Mouse (Mus musculus) neural tube, embryonic 13.5 days (tissue): ENCODE data around the gene Arl2bp. TPM values are rescaled to one million over a fixed set of nuclear protein-coding genes. Genes with fewer than 3 reads are reported as not detected.
A peak's percentile ranks its signal among the peaks of the same experiment; 100 is the strongest.

Experiments used
- ATAC-seq: fragments of 200-750 bp; cut with Nextera tagmentation; 2 replicates; pipeline ENCODE4 v1.8.0; 2017; ENCODE audit warnings: low read depth, mild to moderate bottlenecking, moderate TSS enrichment, moderate library complexity
- H3K27ac ChIP-seq: fragments of 300-500 bp; sonication (generic); replicated peaks from 2 replicates; pipeline ENCODE4 v1.5.1; 2015; ENCODE audit warnings: moderate library complexity, mild to moderate bottlenecking, inconsistent platforms
- H3K27me3 ChIP-seq: fragments of 300-500 bp; sonication (generic); 2 replicates; pipeline ENCODE4 v1.6.1; 2015; ENCODE audit warnings: mild to moderate bottlenecking, inconsistent platforms
- H3K36me3 ChIP-seq: fragments of 300-500 bp; sonication (generic); 2 replicates; pipeline ENCODE4 v1.6.1; 2015; ENCODE audit warnings: mild to moderate bottlenecking, inconsistent platforms
- H3K4me1 ChIP-seq: fragments of 300-500 bp; sonication (generic); replicated peaks from 2 replicates; pipeline ENCODE4 v1.6.1; 2015; ENCODE audit warnings: inconsistent platforms
- H3K4me2 ChIP-seq: fragments of 300-500 bp; sonication (generic); 2 replicates; pipeline ENCODE4 v1.6.1; 2015; ENCODE audit warnings: inconsistent platforms, mild to moderate bottlenecking, moderate library complexity
- H3K4me3 ChIP-seq: fragments of 300-500 bp; sonication (generic); 2 replicates; pipeline ENCODE4 v1.5.1; 2015; ENCODE audit warnings: mild to moderate bottlenecking, inconsistent platforms
- H3K9ac ChIP-seq: fragments of 300-500 bp; sonication (generic); 2 replicates; pipeline ENCODE4 v1.6.1; 2015; ENCODE audit warnings: moderate library complexity, mild to moderate bottlenecking, inconsistent platforms
- H3K9me3 ChIP-seq: fragments of 300-500 bp; sonication (generic); 2 replicates; pipeline ENCODE4 v1.6.1; 2016; ENCODE audit warnings: inconsistent platforms
- WGBS: fragments of 180-500 bp; shearing (Covaris S2); methylation state at CpG from one replicate; pipeline ENCODE4 v1.1.7; 2015; 5-methylcytosine and 5-hydroxymethylcytosine counted together
- polyA plus RNA-seq: library from polyadenylated mRNA; unstranded; fragments of >200 nt; fragmentation: Nextera tagmentation; extraction: Ambion mirVana; gene quantifications from 2 replicates; pipeline ENCODE4 v1.2.1, GENCODE M21; 2015

The Arl2bp gene
- polyA plus RNA-seq, 1 experiment from 2014 or later = 224 TPM

- Histone ChIP-seq H3K27ac (no peak overlapping the region), H3K4me3 (no peak overlapping the region), H3K4me1 (0 out of 2 replicates have a peak, but pooled peaks cover 1% of the 10 kb centered on the region), H3K4me2 (no peak overlapping the region), H3K9me3 (no peaks in the 10 kb centered on the region), H3K27me3 (no peaks in the 10 kb centered on the region), H3K9ac (no peak overlapping the region), H3K36me3 (peaks cover 49% of the 10 kb centered on the region)
- 82% methylated on average over 4 of the region's 4 CpGs for WGBS
- ATAC-seq = no peak
These were observed 6.0 kb upstream of the Arl2bp start for GRCm38 (mm10) chr8:94660418-94660817.

- Histone ChIP-seq H3K27me3 (no peaks in the 10 kb centered on the region), H3K36me3 (peaks cover 33% of the 10 kb centered on the region), H3K4me3 (no peak overlapping the region), H3K4me1 (peaks cover 29% of the 10 kb centered on the region), H3K9me3 (no peaks in the 10 kb centered on the region), H3K27ac (no peak overlapping the region), H3K9ac (no peak overlapping the region), H3K4me2 (no peak overlapping the region)
- no peak for ATAC-seq
- WGBS = 90% methylated on average over 2 of the region's 2 CpGs
These were observed 1.7 kb upstream of the Arl2bp start for GRCm38 (mm10) chr8:94664722-94665121.

GRCm38 (mm10) chr8:94674384-94674783 is 8.0 kb downstream of the Arl2bp start:
- Histone ChIP-seq H3K9ac (no peak overlapping the region), H3K9me3 (no peaks in the 10 kb centered on the region), H3K4me3 (no peak overlapping the region), H3K27me3 (no peaks in the 10 kb centered on the region), H3K27ac (no peak overlapping the region), H3K4me1 (peaks cover 13% of the 10 kb centered on the region; the same call in 1 of the 2 replicates), H3K36me3 (peaks cover 58% of the 10 kb centered on the region), H3K4me2 (no peak overlapping the region)
- no peak for ATAC-seq
- 77% methylated on average over 5 of the region's 5 CpGs for WGBS

- Histone ChIP-seq H3K36me3 (peaks cover 45% of the 10 kb centered on the region), H3K4me2 (no peak overlapping the region), H3K27me3 (no peaks in the 10 kb centered on the region), H3K27ac (no peak overlapping the region), H3K4me3 (no peak overlapping the region), H3K9ac (no peak overlapping the region), H3K9me3 (no peaks in the 10 kb centered on the region), H3K4me1 (peaks cover 11% of the 10 kb centered on the region; the same call in 1 of the 2 replicates)
- 77% methylated on average over 6 of the region's 6 CpGs for WGBS
- no peak for ATAC-seq
These were observed 9.5 kb downstream of the Arl2bp start for GRCm38 (mm10) chr8:94675923-94676322.

- no peak for ATAC-seq
- H3K27ac ChIP-seq = peak overlapping the region; percentile 75
- 48% methylated on average over 9 of the region's 9 CpGs for WGBS
These were observed 12.2 kb downstream of the Arl2bp start for GRCm38 (mm10) chr8:94678582-94678981.

GRCm38 (mm10) chr8:94680414-94680813 is 14.0 kb downstream of the Arl2bp start:
- no peaks in the 10 kb centered on the region for H3K9me3 ChIP-seq
- ATAC-seq = no peak
- peaks cover 11% of the 10 kb centered on the region; the same call in 1 of the 2 replicates for H3K4me1 ChIP-seq
- H3K36me3 ChIP-seq = 0 out of 2 replicates have a peak, but pooled peaks cover 4% of the 10 kb centered on the region
- H3K27ac ChIP-seq = no peak overlapping the region
- H3K9ac ChIP-seq = no peak overlapping the region
- no peaks in the 10 kb centered on the region for H3K27me3 ChIP-seq
- no peak overlapping the region for H3K4me2 ChIP-seq
- H3K4me3 ChIP-seq = no peak overlapping the region
- WGBS = 86% methylated on average over 3 of the region's 3 CpGs

More at GRCm38 (mm10) chr8:94678582-94678981, 12.2 kb downstream of the Arl2bp start:
- Histone ChIP-seq H3K9me3 (no peaks in the 10 kb centered on the region), H3K4me3 (no peak overlapping the region), H3K9ac (no peak overlapping the region), H3K4me1 (peaks cover 11% of the 10 kb centered on the region; the same call in 1 of the 2 replicates), H3K27me3 (no peaks in the 10 kb centered on the region), H3K4me2 (no peak overlapping the region), H3K36me3 (peaks cover 19% of the 10 kb centered on the region)

- Histone ChIP-seq H3K27me3 (no peaks in the 10 kb centered on the region), H3K27ac (no peak overlapping the region), H3K9ac (no peak overlapping the region), H3K4me2 (no peak overlapping the region), H3K36me3 (no peaks in the 10 kb centered on the region), H3K4me3 (no peak overlapping the region), H3K4me1 (0 out of 2 replicates have a peak, but pooled peaks cover 7% of the 10 kb centered on the region), H3K9me3 (no peaks in the 10 kb centered on the region)
- 84% methylated on average over 16 of the region's 16 CpGs for whole genome bisulfite sequencing
- no peak for ATAC-seq
These were observed 16.5 kb downstream of the Arl2bp start for GRCm38 (mm10) chr8:94682732-94683524.

GRCm38 (mm10) chr8:94684287-94684686 is 17.9 kb downstream of the Arl2bp start:
- H3K27me3 ChIP-seq = no peaks in the 10 kb centered on the region
- no peak overlapping the region for H3K4me2 ChIP-seq
- ATAC-seq = no peak
- no peak overlapping the region for H3K4me3 ChIP-seq
- H3K4me1 ChIP-seq = 0 out of 2 replicates have a peak, but pooled peaks cover 3% of the 10 kb centered on the region
- 73% methylated on average over 4 of the region's 4 CpGs for WGBS
- H3K9me3 ChIP-seq = no peaks in the 10 kb centered on the region
- H3K27ac ChIP-seq = no peak overlapping the region
- no peaks in the 10 kb centered on the region for H3K36me3 ChIP-seq
- H3K9ac ChIP-seq = no peak overlapping the region

GRCm38 (mm10) chr8:94685953-94686352 is 19.6 kb downstream of the Arl2bp start:
- 81% methylated on average over 9 of the region's 9 CpGs for WGBS
- no peak overlapping the region for H3K9ac ChIP-seq
- H3K4me2 ChIP-seq = no peak overlapping the region
- 0 out of 2 replicates have a peak, but pooled peaks cover 3% of the 10 kb centered on the region for H3K4me1 ChIP-seq
- H3K9me3 ChIP-seq = no peaks in the 10 kb centered on the region
- H3K27me3 ChIP-seq = no peaks in the 10 kb centered on the region
- H3K4me3 ChIP-seq = no peak overlapping the region
- H3K27ac ChIP-seq = no peak overlapping the region
- ATAC-seq = no peak
- H3K36me3 ChIP-seq = no peaks in the 10 kb centered on the region

- no peaks in the 10 kb centered on the region for H3K9me3 ChIP-seq
These were observed 28.3 kb downstream of the Arl2bp start for GRCm38 (mm10) chr8:94694701-94695100.

GRCm38 (mm10) chr8:94695341-94695993 is 29.1 kb downstream of the Arl2bp start:
- H3K36me3 ChIP-seq = no peaks in the 10 kb centered on the region
- WGBS = under 1% methylated on average over 31 of the region's 31 CpGs
- H3K4me2 ChIP-seq = peak overlapping the region; percentile 73
- H3K9me3 ChIP-seq = no peaks in the 10 kb centered on the region
- H3K4me3 ChIP-seq = peak overlapping the region; percentile 43
- H3K9ac ChIP-seq = peak overlapping the region; percentile 32
- peaks cover 72% of the 10 kb centered on the region for H3K27me3 ChIP-seq
- H3K27ac ChIP-seq = no peak overlapping the region
- peaks cover 25% of the 10 kb centered on the region for H3K4me1 ChIP-seq
- peak; percentile 62 for ATAC-seq

More at GRCm38 (mm10) chr8:94694701-94695100, 28.3 kb downstream of the Arl2bp start:
- Histone ChIP-seq H3K4me2 (peak overlapping the region; percentile 73; the same call in 1 of the 2 replicates), H3K36me3 (no peaks in the 10 kb centered on the region), H3K27me3 (peaks cover 70% of the 10 kb centered on the region), H3K4me1 (peaks cover 25% of the 10 kb centered on the region), H3K27ac (no peak overlapping the region), H3K9ac (no peak overlapping the region), H3K4me3 (no peak overlapping the region)
- ATAC-seq = no peak
- WGBS = 2% methylated on average over 6 of the region's 6 CpGs

GRCm38 (mm10) chr8:94695994-94696384 is 29.6 kb downstream of the Arl2bp start, which contains the start of gene Pllp:
TSS of gene Pllp (minus strand) at chr8:94696278.
- peaks cover 72% of the 10 kb centered on the region for H3K27me3 ChIP-seq
- H3K9me3 ChIP-seq = no peaks in the 10 kb centered on the region
- under 1% methylated on average over 41 of the region's 41 CpGs for WGBS

More at GRCm38 (mm10) chr8:94695994-94696384, 29.6 kb downstream of the Arl2bp start, which contains the start of gene Pllp:
- H3K27ac ChIP-seq = no peak within 1 kb of the TSS
- H3K36me3 ChIP-seq = no peaks in the 10 kb centered on the region
- H3K4me1 ChIP-seq = peaks cover 25% of the 10 kb centered on the region
- peak within 1 kb of the TSS; percentile 43 for H3K4me3 ChIP-seq
- peak within 1 kb of the TSS; percentile 32 for H3K9ac ChIP-seq
- ATAC-seq = peak; percentile 79
- H3K4me2 ChIP-seq = peak within 1 kb of the TSS; percentile 73
